Mouse (Mus musculus): Measurements from ENCODE around the gene Miga1.

The Miga1 gene

GRCm38 (mm10) chr3:152339862-152340557 is at the start of gene Miga1:
Gene Miga1, minus strand, starts transcription at chr3:152340407.
- peak; percentile 58 for DNase-seq (ENCODE audit: low spot score)

- DNase-seq (ENCODE audit: low spot score) = no peak
These were observed 43.9 kb upstream of the Miga1 start for GRCm38 (mm10) chr3:152384106-152384505.

DNA sequence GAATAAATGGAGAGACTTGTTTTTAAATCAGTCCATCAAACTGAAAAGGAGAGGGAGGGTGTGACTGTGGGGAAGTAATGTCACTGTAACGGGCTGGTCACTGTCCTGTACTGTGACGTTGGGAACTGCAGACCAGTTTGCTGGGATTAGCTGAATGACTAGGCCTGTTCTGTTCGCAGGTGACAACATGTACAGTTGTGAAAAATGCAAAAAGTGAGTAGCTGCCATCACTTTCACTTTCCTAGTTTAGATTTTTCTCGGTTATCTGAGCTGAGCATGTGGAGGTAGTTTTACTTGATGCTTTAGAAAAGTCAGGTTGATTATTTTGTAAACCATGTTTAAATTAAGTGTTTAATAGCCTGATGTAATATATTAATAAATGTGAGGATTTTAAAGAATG is 35.9 kb upstream of the Miga1 start:
- no peak for DNase-seq (ENCODE audit: low spot score)

DNA sequence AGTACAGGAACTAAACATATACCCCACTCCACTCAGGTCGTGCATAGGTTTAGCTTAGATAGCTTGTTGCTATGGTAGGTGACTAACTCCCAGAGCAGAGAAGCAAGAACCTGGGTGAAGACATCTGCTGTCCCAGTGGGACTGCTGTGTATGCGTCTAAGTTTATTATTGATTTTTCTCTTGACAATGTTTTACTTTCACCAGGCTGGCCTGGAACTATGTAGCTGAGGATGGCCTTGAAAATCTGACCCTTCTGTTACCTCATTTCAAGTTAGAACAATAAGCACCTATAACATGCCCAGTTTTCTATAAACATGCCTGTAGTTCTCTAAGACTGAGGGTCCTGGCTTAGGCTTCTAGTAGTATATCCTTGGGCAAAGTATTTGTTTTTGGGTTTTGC is 24.0 kb upstream of the Miga1 start:
- DNase-seq (ENCODE audit: low spot score) = no peak

DNA sequence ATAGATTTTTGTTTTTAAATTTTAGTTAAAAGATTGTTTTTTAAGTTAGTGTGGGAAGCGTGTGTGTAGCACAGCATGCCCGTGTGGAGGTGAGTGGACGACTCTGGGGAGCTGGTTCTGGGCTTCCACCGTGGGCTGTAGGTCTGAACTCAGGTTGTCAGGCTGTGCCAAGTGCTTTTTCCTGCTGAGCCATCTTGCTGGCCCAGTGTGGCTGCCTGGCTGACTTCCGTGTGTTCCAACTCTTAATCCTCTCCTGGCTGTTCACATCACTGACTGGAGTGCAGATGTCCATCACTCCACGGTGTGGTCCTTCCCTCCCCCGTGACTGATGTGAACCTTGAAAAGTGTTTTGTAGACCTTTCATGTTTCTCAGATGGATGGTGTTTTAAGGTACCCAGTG is 18.9 kb upstream of the Miga1 start:
- no peak for DNase-seq (ENCODE audit: low spot score)

DNA sequence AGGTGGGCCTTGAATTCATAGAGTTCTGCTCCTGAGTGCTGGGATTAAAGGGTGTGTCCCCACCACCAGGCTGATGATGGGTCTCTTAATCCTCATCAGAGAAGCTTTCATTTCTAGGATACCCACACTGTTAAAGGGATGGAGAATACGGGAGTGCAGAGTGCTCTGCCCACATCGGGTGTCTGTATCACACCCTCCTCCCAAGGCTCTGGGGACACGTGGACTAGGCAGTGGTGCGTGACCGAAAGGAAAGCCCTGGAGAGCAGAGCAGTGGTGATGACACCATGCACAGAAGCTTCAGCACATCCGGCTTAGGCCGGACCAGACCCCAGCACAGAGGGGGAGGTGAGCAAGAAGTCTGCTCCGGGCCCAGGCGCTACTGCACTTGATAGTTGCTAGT is 16.5 kb upstream of the Miga1 start:
- DNase-seq (ENCODE audit: low spot score) = no peak

GRCm38 (mm10) chr3:152355361-152355760 is 15.2 kb upstream of the Miga1 start:
- peak; percentile 11 for DNase-seq (ENCODE audit: low spot score)

DNA sequence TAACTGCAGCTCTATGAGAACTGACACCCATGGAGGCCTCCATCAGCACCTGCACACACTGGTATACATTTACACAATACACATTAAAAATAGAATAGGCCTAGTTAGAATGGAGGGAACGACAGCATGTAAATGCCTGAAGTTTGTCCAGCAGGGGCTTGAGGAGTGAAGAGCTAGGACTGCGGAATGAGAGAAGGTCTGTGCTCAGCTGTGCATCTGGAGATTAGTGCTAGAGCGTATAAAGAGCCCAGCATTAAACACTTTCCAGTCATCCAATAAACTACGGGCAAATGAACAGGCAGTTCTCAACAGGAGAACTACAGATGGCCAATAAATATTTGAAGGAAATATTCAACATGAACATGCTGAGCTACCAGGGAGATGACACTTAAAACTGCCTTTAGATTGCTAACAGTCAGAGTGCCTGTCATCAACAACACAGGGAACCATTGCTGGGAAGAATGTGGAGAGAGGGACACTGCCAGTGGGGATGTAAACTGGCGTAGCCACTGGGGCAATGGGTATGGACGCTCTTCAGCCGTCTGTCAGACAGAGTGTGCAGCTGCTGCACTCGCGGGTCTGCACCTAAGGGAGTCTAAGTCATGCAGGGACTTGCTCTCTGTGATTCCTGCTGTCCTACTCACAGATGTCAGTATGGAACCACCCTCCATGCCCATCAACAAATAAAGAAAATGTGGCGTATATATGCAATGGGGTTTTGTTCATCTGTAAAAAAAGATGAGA is 13.4 kb upstream of the Miga1 start:
- DNase-seq (ENCODE audit: low spot score) = no peak

GRCm38 (mm10) chr3:152352289-152352688 is 12.1 kb upstream of the Miga1 start:
- no peak for DNase-seq (ENCODE audit: low spot score)

DNA sequence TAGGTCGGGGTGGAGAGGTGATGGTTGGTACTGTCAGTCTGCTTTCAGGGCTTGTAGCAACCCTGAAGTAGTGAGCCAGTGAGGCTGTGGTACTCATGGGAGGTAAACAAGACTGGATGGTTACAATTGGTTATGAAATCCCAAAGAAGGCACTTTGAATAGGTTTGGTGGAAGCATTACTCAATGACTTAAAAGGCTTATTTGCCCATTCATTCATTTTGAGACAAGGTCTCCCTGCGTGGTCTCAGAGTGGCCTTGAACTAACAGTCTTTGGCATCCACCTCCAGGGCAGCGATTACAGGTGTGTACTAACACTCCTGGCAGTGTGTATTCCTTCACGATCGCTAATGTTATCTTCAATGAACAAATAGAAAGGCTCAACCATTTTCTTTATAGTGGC is 10.8 kb upstream of the Miga1 start:
- no peak for DNase-seq (ENCODE audit: low spot score)

GRCm38 (mm10) chr3:152350431-152350830 is 10.2 kb upstream of the Miga1 start:
- DNase-seq (ENCODE audit: low spot score) = no peak

GRCm38 (mm10) chr3:152348011-152348830 is 8.0 kb upstream of the Miga1 start:
- no peak for DNase-seq (ENCODE audit: low spot score)

DNA sequence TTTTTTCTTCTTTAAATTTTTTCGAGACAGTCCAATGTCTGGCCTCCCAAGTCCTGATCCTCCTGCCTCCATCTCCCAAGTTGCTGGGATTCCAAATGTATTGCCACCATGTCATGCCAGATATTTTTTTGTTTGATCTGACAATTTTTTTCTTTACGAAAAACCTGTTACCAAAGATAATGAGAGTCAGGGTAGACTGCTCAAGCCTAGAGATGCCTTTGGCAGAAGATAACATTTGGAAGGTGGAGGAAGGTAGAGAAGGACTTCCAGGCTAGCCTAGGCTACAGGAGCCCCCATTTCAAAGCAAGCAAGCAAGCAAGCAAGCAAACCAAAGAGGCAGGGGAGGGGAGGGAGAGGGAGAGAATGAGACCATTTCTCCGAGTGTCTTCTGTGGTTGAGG is 7.0 kb upstream of the Miga1 start:
- DNase-seq (ENCODE audit: low spot score) = no peak

GRCm38 (mm10) chr3:152346633-152347141 is 6.5 kb upstream of the Miga1 start:
- peak; percentile 31 for DNase-seq (ENCODE audit: low spot score)

DNA sequence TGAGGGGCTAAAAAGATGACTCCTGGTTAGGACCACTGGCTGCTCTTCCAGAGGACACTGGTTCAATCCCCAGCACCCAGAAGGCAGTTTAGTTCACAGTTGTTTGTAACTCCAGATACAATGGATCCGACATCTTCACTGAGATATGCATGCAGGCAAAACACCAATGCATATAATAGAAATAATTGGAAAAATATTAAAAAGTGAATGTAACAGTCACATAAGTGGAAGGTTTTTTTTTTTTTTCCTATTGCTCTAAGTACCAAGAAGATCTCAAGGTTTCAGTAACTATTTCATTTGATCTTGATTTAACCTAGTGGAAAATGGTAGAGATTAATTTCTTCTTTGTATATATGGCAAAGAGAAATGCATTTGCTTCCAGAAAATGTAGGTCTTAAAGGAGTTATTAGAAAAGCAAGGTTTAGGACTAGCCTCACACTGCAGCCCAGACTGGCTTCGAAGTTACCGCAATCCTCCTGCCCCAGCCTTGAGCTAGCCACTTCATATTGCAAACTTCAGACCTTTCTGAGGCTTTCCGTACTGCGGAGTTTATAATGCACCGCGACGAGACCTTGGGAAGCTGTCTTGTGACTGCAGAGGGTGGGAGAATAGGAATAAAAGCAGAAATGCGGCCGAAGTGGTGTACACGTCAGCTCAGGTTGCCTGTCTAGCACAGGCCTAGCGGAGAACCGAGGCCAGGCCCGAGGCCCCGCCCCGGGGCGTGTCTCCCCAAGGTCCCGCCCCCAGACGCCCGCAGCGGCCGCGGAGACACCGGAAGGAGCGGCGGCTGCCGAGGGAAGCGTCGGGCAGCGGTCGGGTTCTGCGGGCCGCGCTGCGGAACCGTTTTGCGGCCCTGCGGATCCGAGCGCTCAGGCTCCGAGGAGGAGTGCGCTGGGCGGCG is 5.8 kb upstream of the Miga1 start, which contains the start of gene Usp33:
Gene Usp33 (plus strand): TSS at position 747 of the 901 bp plus-strand sequence.
- peak; percentile 95 for DNase-seq (ENCODE audit: low spot score)

DNA sequence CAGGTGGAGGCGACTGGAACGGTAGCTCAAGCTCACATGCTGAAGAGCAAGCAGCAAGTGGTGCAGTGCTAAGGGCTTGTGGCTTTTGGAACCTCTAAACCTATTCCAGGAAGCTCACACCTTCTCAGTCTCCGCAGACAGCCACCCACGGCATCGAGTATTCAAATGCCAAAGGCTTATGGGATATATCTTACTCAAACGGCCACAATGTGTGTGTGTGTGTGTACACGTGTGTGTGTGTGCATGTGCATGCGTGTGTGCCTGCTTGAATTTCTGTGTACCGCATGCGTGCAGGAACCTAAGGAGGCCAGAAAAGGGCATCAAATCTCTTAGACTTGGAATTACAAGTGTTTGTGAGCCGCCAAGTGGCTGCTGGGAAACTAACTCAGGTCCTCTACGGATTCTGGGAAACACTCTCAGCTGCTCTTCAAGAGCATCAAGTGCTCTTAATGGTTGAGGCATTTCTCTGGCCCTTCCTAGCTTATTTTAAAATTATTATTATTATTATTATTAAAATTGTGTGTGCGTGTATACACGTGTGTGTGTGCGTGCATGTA is 2.8 kb upstream of the Miga1 start:
- DNase-seq (ENCODE audit: low spot score) = no peak

DNA sequence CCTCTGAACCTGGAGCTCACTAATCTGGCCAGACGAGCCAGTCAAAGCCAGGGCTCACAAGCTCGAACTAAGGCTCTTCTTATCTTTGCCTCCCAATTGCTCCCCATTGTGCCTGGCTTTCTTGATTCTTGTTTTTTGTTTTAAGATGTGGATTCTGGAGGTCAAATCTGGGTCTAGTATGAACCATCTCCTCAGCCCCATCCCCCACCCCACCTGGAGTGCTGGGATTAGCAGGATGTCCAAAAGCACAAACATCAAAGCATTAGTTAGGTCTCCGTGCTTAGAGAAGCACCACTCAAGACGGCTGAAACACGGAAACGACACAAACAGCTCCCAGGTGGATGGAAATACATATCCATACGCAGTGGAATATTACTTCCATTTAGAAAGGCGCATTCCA is 4.1 kb downstream of the Miga1 start:
- DNase-seq (ENCODE audit: low spot score) = no peak

GRCm38 (mm10) chr3:152333641-152334040 is 6.6 kb downstream of the Miga1 start:
- DNase-seq (ENCODE audit: low spot score) = no peak

GRCm38 (mm10) chr3:152332545-152333300 is 7.5 kb downstream of the Miga1 start:
- DNase-seq (ENCODE audit: low spot score) = no peak

GRCm38 (mm10) chr3:152332104-152332503 is 8.1 kb downstream of the Miga1 start:
- no peak for DNase-seq (ENCODE audit: low spot score)

All from urinary bladder, postnatal 14 days (tissue).